Mouse (Mus musculus) neural tube, embryonic 13.5 days (tissue): ENCODE measurements around the gene Trim46. TPM values are rescaled to one million over a fixed set of nuclear protein-coding genes. Genes with fewer than 3 reads are reported as not detected.

Source experiments
- ATAC-seq: fragments of 200-750 bp; cut with Nextera tagmentation; 2 replicates; pipeline ENCODE4 v1.8.0; 2017; ENCODE audit warnings: low read depth, mild to moderate bottlenecking, moderate TSS enrichment, moderate library complexity
- H3K27ac ChIP-seq: fragments of 300-500 bp; sonication (generic); replicated peaks from 2 replicates; pipeline ENCODE4 v1.5.1; 2015; ENCODE audit warnings: moderate library complexity, mild to moderate bottlenecking, inconsistent platforms
- H3K27me3 ChIP-seq: fragments of 300-500 bp; sonication (generic); 2 replicates; pipeline ENCODE4 v1.6.1; 2015; ENCODE audit warnings: mild to moderate bottlenecking, inconsistent platforms
- H3K36me3 ChIP-seq: fragments of 300-500 bp; sonication (generic); 2 replicates; pipeline ENCODE4 v1.6.1; 2015; ENCODE audit warnings: mild to moderate bottlenecking, inconsistent platforms
- H3K4me1 ChIP-seq: fragments of 300-500 bp; sonication (generic); replicated peaks from 2 replicates; pipeline ENCODE4 v1.6.1; 2015; ENCODE audit warnings: inconsistent platforms
- H3K4me2 ChIP-seq: fragments of 300-500 bp; sonication (generic); 2 replicates; pipeline ENCODE4 v1.6.1; 2015; ENCODE audit warnings: inconsistent platforms, mild to moderate bottlenecking, moderate library complexity
- H3K4me3 ChIP-seq: fragments of 300-500 bp; sonication (generic); 2 replicates; pipeline ENCODE4 v1.5.1; 2015; ENCODE audit warnings: mild to moderate bottlenecking, inconsistent platforms
- H3K9ac ChIP-seq: fragments of 300-500 bp; sonication (generic); 2 replicates; pipeline ENCODE4 v1.6.1; 2015; ENCODE audit warnings: moderate library complexity, mild to moderate bottlenecking, inconsistent platforms
- H3K9me3 ChIP-seq: fragments of 300-500 bp; sonication (generic); 2 replicates; pipeline ENCODE4 v1.6.1; 2016; ENCODE audit warnings: inconsistent platforms
- WGBS: fragments of 180-500 bp; shearing (Covaris S2); methylation state at CpG from one replicate; pipeline ENCODE4 v1.1.7; 2015; 5-methylcytosine and 5-hydroxymethylcytosine counted together
- polyA plus RNA-seq: library from polyadenylated mRNA; unstranded; fragments of >200 nt; fragmentation: Nextera tagmentation; extraction: Ambion mirVana; gene quantifications from 2 replicates; pipeline ENCODE4 v1.2.1, GENCODE M21; 2015

Gene Trim46
- polyA plus RNA-seq, 1 experiment from 2014 or later: 55.9 TPM

- H3K4me1 ChIP-seq: peaks cover 51% of the 10 kb centered on the region
- ATAC-seq: peak; percentile 75
- peak overlapping the region; percentile 63 for H3K4me3 ChIP-seq
- peak overlapping the region; percentile 90 for H3K4me2 ChIP-seq
- H3K9ac ChIP-seq: peak overlapping the region; percentile 82
- peak overlapping the region; percentile 96 for H3K27ac ChIP-seq
- no peaks in the 10 kb centered on the region for H3K9me3 ChIP-seq
- peaks cover 38% of the 10 kb centered on the region for H3K36me3 ChIP-seq
- H3K27me3 ChIP-seq: no peaks in the 10 kb centered on the region
- WGBS: under 1% methylated on average over 16 of the region's 26 CpGs
These were observed 974 bp downstream of the Trim46 start for GRCm38 (mm10) chr3:89244982-89245687.

- WGBS: 13% methylated on average over 25 of the region's 25 CpGs
- Histone ChIP-seq H3K9me3 (no peaks in the 10 kb centered on the region), H3K27ac (peak overlapping the region; percentile 96), H3K4me3 (peak overlapping the region; percentile 63), H3K36me3 (peaks cover 42% of the 10 kb centered on the region), H3K4me1 (peaks cover 51% of the 10 kb centered on the region), H3K27me3 (no peaks in the 10 kb centered on the region), H3K9ac (peak overlapping the region; percentile 82), H3K4me2 (peak overlapping the region; percentile 90)
- ATAC-seq: peak; percentile 52
These were observed 1.7 kb downstream of the Trim46 start for GRCm38 (mm10) chr3:89244158-89244981.

- H3K36me3 ChIP-seq: peaks cover 43% of the 10 kb centered on the region
- peak overlapping the region; percentile 63 for H3K4me3 ChIP-seq
- H3K27ac ChIP-seq: peak overlapping the region; percentile 96
- peaks cover 51% of the 10 kb centered on the region for H3K4me1 ChIP-seq
- H3K4me2 ChIP-seq: peak overlapping the region; percentile 90
- H3K9ac ChIP-seq: peak overlapping the region; percentile 82
- WGBS: 12% methylated on average over 14 of the region's 14 CpGs
- no peaks in the 10 kb centered on the region for H3K27me3 ChIP-seq
- no peaks in the 10 kb centered on the region for H3K9me3 ChIP-seq
- ATAC-seq: no peak
These were observed 2.5 kb downstream of the Trim46 start for GRCm38 (mm10) chr3:89243609-89244008.

- no peak for ATAC-seq
- Histone ChIP-seq H3K4me2 (peak overlapping the region; percentile 90), H3K4me3 (no peak overlapping the region), H3K9me3 (no peaks in the 10 kb centered on the region), H3K36me3 (peaks cover 55% of the 10 kb centered on the region), H3K4me1 (peaks cover 44% of the 10 kb centered on the region), H3K27ac (no peak overlapping the region), H3K9ac (no peak overlapping the region), H3K27me3 (no peaks in the 10 kb centered on the region)
- 74% methylated on average over 9 of the region's 9 CpGs for WGBS
These were observed 3.7 kb downstream of the Trim46 start for GRCm38 (mm10) chr3:89242331-89242895.

- H3K27me3 ChIP-seq: no peaks in the 10 kb centered on the region
- H3K9me3 ChIP-seq: no peaks in the 10 kb centered on the region
- no peak overlapping the region for H3K4me2 ChIP-seq
- WGBS: 73% methylated on average over 11 of the region's 12 CpGs
- peaks cover 94% of the 10 kb centered on the region for H3K36me3 ChIP-seq
- no peak for ATAC-seq
- H3K4me1 ChIP-seq: peaks cover 15% of the 10 kb centered on the region
- no peak overlapping the region for H3K9ac ChIP-seq
- no peak overlapping the region for H3K27ac ChIP-seq
- H3K4me3 ChIP-seq: no peak overlapping the region
These were observed 7.6 kb downstream of the Trim46 start for GRCm38 (mm10) chr3:89238494-89238893.

GRCm38 (mm10) chr3:89237682-89238081 lies 8.4 kb downstream of the Trim46 start:
- H3K27me3 ChIP-seq: no peaks in the 10 kb centered on the region
- H3K9me3 ChIP-seq: no peaks in the 10 kb centered on the region
- H3K27ac ChIP-seq: no peak overlapping the region
- ATAC-seq: no peak
- H3K9ac ChIP-seq: no peak overlapping the region
- no peak overlapping the region for H3K4me2 ChIP-seq
- peaks cover 7% of the 10 kb centered on the region for H3K4me1 ChIP-seq
- WGBS: 93% methylated on average over 21 of the region's 21 CpGs
- peaks cover 99% of the 10 kb centered on the region for H3K36me3 ChIP-seq
- H3K4me3 ChIP-seq: no peak overlapping the region

GRCm38 (mm10) chr3:89236516-89236915 lies 9.6 kb downstream of the Trim46 start:
- peaks cover 88% of the 10 kb centered on the region for H3K36me3 ChIP-seq
- no peak overlapping the region for H3K27ac ChIP-seq
- no peaks in the 10 kb centered on the region for H3K4me1 ChIP-seq
- WGBS: 93% methylated on average over 10 of the region's 10 CpGs
- H3K27me3 ChIP-seq: no peaks in the 10 kb centered on the region
- H3K9ac ChIP-seq: no peak overlapping the region
- ATAC-seq: no peak
- H3K4me2 ChIP-seq: no peak overlapping the region
- H3K9me3 ChIP-seq: no peaks in the 10 kb centered on the region
- no peak overlapping the region for H3K4me3 ChIP-seq

GRCm38 (mm10) chr3:89233562-89234110 lies 12.5 kb downstream of the Trim46 start:
- H3K9ac ChIP-seq: no peak overlapping the region
- H3K27me3 ChIP-seq: no peaks in the 10 kb centered on the region
- H3K36me3 ChIP-seq: peaks cover 60% of the 10 kb centered on the region
- ATAC-seq: no peak
- 84% methylated on average over 14 of the region's 14 CpGs for WGBS
- H3K27ac ChIP-seq: no peak overlapping the region
- H3K9me3 ChIP-seq: no peaks in the 10 kb centered on the region
- H3K4me2 ChIP-seq: no peak overlapping the region
- H3K4me1 ChIP-seq: peaks cover 4% of the 10 kb centered on the region
- no peak overlapping the region for H3K4me3 ChIP-seq

- no peaks in the 10 kb centered on the region for H3K9me3 ChIP-seq
- no peak overlapping the region for H3K4me3 ChIP-seq
- H3K27ac ChIP-seq: no peak overlapping the region
- H3K4me1 ChIP-seq: peaks cover 14% of the 10 kb centered on the region
- H3K4me2 ChIP-seq: no peak overlapping the region
- 82% methylated on average over 6 of the region's 6 CpGs for WGBS
- H3K27me3 ChIP-seq: no peaks in the 10 kb centered on the region
- peaks cover 49% of the 10 kb centered on the region for H3K36me3 ChIP-seq
- no peak for ATAC-seq
- H3K9ac ChIP-seq: no peak overlapping the region
These were observed 13.5 kb downstream of the Trim46 start for GRCm38 (mm10) chr3:89232614-89233013.

GRCm38 (mm10) chr3:89231772-89232275 lies 14.3 kb downstream of the Trim46 start:
- H3K9me3 ChIP-seq: no peaks in the 10 kb centered on the region
- H3K4me2 ChIP-seq: no peak overlapping the region
- H3K9ac ChIP-seq: no peak overlapping the region
- peaks cover 22% of the 10 kb centered on the region for H3K4me1 ChIP-seq
- H3K36me3 ChIP-seq: peaks cover 42% of the 10 kb centered on the region
- WGBS: 79% methylated on average over 16 of the region's 16 CpGs
- no peak overlapping the region for H3K27ac ChIP-seq
- no peak overlapping the region for H3K4me3 ChIP-seq
- no peak for ATAC-seq
- H3K27me3 ChIP-seq: no peaks in the 10 kb centered on the region

- Histone ChIP-seq H3K27ac (no peak overlapping the region), H3K27me3 (no peaks in the 10 kb centered on the region), H3K4me3 (no peak overlapping the region), H3K9me3 (no peaks in the 10 kb centered on the region), H3K36me3 (peaks cover 37% of the 10 kb centered on the region), H3K4me2 (no peak overlapping the region), H3K4me1 (peaks cover 27% of the 10 kb centered on the region), H3K9ac (no peak overlapping the region)
- ATAC-seq: no peak
- 79% methylated on average over 7 of the region's 7 CpGs for WGBS
These were observed 14.8 kb downstream of the Trim46 start for GRCm38 (mm10) chr3:89231345-89231744.

- Histone ChIP-seq H3K9ac (no peak overlapping the region), H3K4me2 (no peak overlapping the region), H3K4me3 (no peak overlapping the region)
These were observed 15.5 kb downstream of the Trim46 start for GRCm38 (mm10) chr3:89230561-89230960.

More at GRCm38 (mm10) chr3:89230561-89230960, 15.5 kb downstream of the Trim46 start:
- no peak overlapping the region for H3K27ac ChIP-seq
- H3K9me3 ChIP-seq: no peaks in the 10 kb centered on the region
- H3K27me3 ChIP-seq: no peaks in the 10 kb centered on the region
- H3K36me3 ChIP-seq: peaks cover 29% of the 10 kb centered on the region
- WGBS: 94% methylated on average over 2 of the region's 2 CpGs
- peaks cover 35% of the 10 kb centered on the region for H3K4me1 ChIP-seq
- no peak for ATAC-seq
